Comparison of ENCODE assay signal across 24 mouse cellular contexts in the genomic region with DNA sequence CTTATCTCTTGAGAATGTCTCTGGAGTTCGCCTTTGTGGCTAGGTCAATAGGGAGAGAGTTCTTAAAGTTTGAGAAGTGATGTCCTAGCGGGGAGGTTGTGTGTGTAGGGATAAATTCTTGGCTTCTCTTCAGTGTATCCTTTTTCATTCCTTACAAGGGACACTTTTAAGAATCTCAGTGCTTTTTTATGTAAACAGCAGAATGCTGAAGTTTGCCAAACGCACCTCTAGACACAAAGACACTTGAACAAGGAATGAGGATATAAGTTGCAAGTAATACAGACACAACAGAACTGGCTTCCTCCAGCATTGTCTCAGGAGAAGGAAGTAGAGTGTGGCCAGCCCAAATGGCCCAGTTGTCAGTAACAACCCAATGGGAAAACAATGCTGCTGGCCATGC.
"Had no signal": no experiment of that assay in that cellular context is flagged by ENCODE, and none has a peak within 500 bp of the region (broad histone marks: within the 10 kb centered on the region; RNA-seq: fewer than 3 reads in every experiment).

No protein-coding gene starts in this region.

- H3K27me3 ChIP-seq: heart, embryonic 12.5 days; hindbrain, embryonic 12.5 days; intestine, embryonic 15.5 days; limb, embryonic 12.5 days had no signal

- DNase-seq: gastrocnemius, adult 2 months; gastrocnemius, postnatal 10 days; gastrocnemius, postnatal 25 days; heart, adult 18-20 months; heart, postnatal 10 days; heart, postnatal 4 days; kidney, adult 18-20 months; kidney, adult 8-10 months; kidney, postnatal 10 days; kidney, postnatal 25 days; kidney, postnatal 4 days had no signal

- H3K4me3 ChIP-seq: gastrocnemius, adult 2 months; heart, embryonic 10.5 days; heart, embryonic 12.5 days; hindbrain, embryonic 10.5 days; hindbrain, embryonic 12.5 days; intestine, embryonic 15.5 days; layer of hippocampus, adult 2 months; left cerebral cortex, adult 2 months; limb, embryonic 10.5 days; limb, embryonic 12.5 days had no signal

- ATAC-seq: hindbrain, embryonic 16.5 days; inflammation-experienced regulatory T-cells, adult 6 months; intestine, embryonic 15.5 days; intestine, postnatal 0 days had no signal

- H3K27ac ChIP-seq: gastrocnemius, adult 2 months; heart, embryonic 10.5 days; hindbrain, embryonic 10.5 days; hindbrain, embryonic 12.5 days; hindbrain, embryonic 14.5 days; intestine, embryonic 15.5 days; layer of hippocampus, adult 2 months; left cerebral cortex, adult 2 months; limb, embryonic 10.5 days; limb, embryonic 12.5 days had no signal

- H3K9ac ChIP-seq: heart, embryonic 12.5 days; hindbrain, embryonic 12.5 days; hindbrain, embryonic 14.5 days; intestine, embryonic 15.5 days; limb, embryonic 12.5 days had no signal

- H3K36me3 ChIP-seq: heart, embryonic 10.5 days; heart, embryonic 12.5 days; hindbrain, embryonic 10.5 days; hindbrain, embryonic 12.5 days; intestine, embryonic 15.5 days; limb, embryonic 10.5 days; limb, embryonic 12.5 days had no signal

- H3K4me2 ChIP-seq: heart, embryonic 12.5 days; hindbrain, embryonic 12.5 days; hindbrain, embryonic 14.5 days; intestine, embryonic 15.5 days; limb, embryonic 12.5 days had no signal

- H3K9me3 ChIP-seq: heart, embryonic 10.5 days; hindbrain, embryonic 10.5 days; hindbrain, embryonic 12.5 days; intestine, embryonic 15.5 days; limb, embryonic 10.5 days; limb, embryonic 12.5 days had no signal
